Mouse (Mus musculus): ENCODE measurements around the gene Slc9a4.
"Not testable (repeated sequence)": the region's sequence is repeated elsewhere in the genome, so short reads cannot be mapped to it uniquely, and the experiment has no call there.

Gene Slc9a4

GRCm38 (mm10) chr1:40650803-40651497 is 71.1 kb downstream of the Slc9a4 start:
- no peak for DNase-seq (ENCODE audit: low spot score)

DNA sequence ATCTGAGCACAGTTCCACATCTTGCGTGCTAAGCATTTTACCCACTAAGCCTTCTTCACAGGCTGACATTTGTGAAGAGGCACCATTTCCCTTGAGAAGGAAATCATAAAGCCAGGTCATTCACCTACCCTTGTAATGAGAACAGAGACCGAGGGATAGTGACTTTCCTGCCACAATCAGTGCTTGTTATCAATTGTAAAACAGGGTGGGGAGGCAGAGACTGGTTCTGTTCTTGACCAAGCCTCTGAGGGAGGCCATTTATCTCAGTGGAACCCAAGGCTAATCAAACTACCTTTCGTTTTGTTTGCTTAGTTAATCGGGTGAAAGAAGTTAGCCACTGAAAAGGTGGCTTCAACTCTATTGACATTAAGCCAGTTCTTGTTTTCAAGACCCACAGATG is 77.2 kb downstream of the Slc9a4 start:
- DNase-seq (ENCODE audit: low spot score): no peak

- no peak for DNase-seq (ENCODE audit: low spot score)
Measured at GRCm38 (mm10) chr1:40657978-40658496, 78.2 kb downstream of the Slc9a4 start.

- no peak for DNase-seq (ENCODE audit: low spot score)
Measured at GRCm38 (mm10) chr1:40659017-40659416, 79.1 kb downstream of the Slc9a4 start.

- no peak for DNase-seq (ENCODE audit: low spot score)
Measured at GRCm38 (mm10) chr1:40659496-40659895, 79.6 kb downstream of the Slc9a4 start.

- no peak for DNase-seq (ENCODE audit: low spot score)
Measured at GRCm38 (mm10) chr1:40660838-40661237, 81.0 kb downstream of the Slc9a4 start.

GRCm38 (mm10) chr1:40665401-40666370 is 85.8 kb downstream of the Slc9a4 start:
- no peak for DNase-seq (ENCODE audit: low spot score)

GRCm38 (mm10) chr1:40667442-40667841 is 87.6 kb downstream of the Slc9a4 start:
- DNase-seq (ENCODE audit: low spot score): not testable (repeated sequence)

GRCm38 (mm10) chr1:40670025-40670424 is 90.1 kb downstream of the Slc9a4 start:
- no peak for DNase-seq (ENCODE audit: low spot score)

- DNase-seq (ENCODE audit: low spot score): no peak
Measured at GRCm38 (mm10) chr1:40671490-40671889, 91.6 kb downstream of the Slc9a4 start.

DNA sequence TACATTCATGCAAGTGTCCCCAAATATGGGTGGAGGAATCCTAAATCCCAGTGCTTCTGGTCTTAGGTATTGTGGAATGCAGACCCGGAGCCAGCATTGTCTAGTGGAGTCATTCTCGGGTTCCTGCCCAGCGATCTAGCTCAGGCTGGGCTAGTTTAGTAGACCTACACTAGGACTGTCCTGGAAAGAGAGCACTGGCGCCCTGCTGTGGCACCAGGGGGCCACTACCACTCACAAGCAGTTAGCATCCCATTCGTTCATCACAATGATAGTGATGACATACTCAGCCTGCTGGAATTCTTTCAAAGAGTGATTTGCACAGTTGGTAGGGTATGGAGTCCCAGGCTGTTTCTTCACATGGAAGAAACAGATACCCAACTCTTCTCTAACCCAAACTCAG is 97.4 kb downstream of the Slc9a4 start:
- peak; percentile 9 for DNase-seq (ENCODE audit: low spot score)

All from ovary, postnatal 36 days (tissue).